Mouse (Mus musculus) hematopoietic stem cell, adult 5-6 weeks (primary cell): ENCODE data around the gene Klhl2. TPM values are rescaled to one million over a fixed set of nuclear protein-coding genes. Genes with fewer than 3 reads are reported as not detected.

ENCODE experiments used
- ATAC-seq, 2 experiments: fragments of 125-278 bp in 1 of 2; replicated peaks in 1 of 2; 2 replicates each; pipeline ENCODE4 v1.8.0; 2016 to 2017; ENCODE audit warnings: inconsistent platforms in 2 of 2, mild to moderate bottlenecking in 2 of 2, moderate number of reproducible peaks in 2 of 2, low read depth in 1 of 2, moderate TSS enrichment in 1 of 2; ENCODE audit not compliant: low FRiP score in 2 of 2, poor library complexity in 2 of 2, severe bottlenecking in 2 of 2, insufficient read depth in 1 of 2, low TSS enrichment in 1 of 2
- total RNA-seq: library from RNA; stranded (forward); fragments of 172-1452, 232-1000 nt; gene quantifications from 2 replicates; pipeline ENCODE4 v1.2.3, GENCODE M21; 2017

Gene Klhl2
- 20.2 and 21.3 TPM in 2 replicates for total RNA-seq

GRCm38 (mm10) chr8:64849897-64850541 is at the start of gene Klhl2:
Gene Klhl2, minus strand, starts transcription at chr8:64850017.
- peak; percentile 36 to 74; a peak in 3 of 4 replicates for ATAC-seq

- no peak for ATAC-seq
These were observed 48.9 kb upstream of the Klhl2 start for GRCm38 (mm10) chr8:64898710-64899109.

GRCm38 (mm10) chr8:64896731-64897130 is 46.9 kb upstream of the Klhl2 start:
- peak; percentile 100 for ATAC-seq

GRCm38 (mm10) chr8:64880619-64881200 is 30.9 kb upstream of the Klhl2 start:
- peak; percentile 17 to 42; a peak in 2 of 4 replicates for ATAC-seq

GRCm38 (mm10) chr8:64877630-64878312 is 28.0 kb upstream of the Klhl2 start:
- ATAC-seq, result no peak

- peak; percentile 94 for ATAC-seq
These were observed 21.8 kb upstream of the Klhl2 start for GRCm38 (mm10) chr8:64871469-64872165.

- no peak for ATAC-seq
These were observed 20.4 kb upstream of the Klhl2 start for GRCm38 (mm10) chr8:64870218-64870617.

- peak; percentile 34; a peak in 3 of 4 replicates for ATAC-seq
These were observed 523 bp downstream of the Klhl2 start for GRCm38 (mm10) chr8:64849091-64849896.

- no peak for ATAC-seq
These were observed 1.5 kb downstream of the Klhl2 start for GRCm38 (mm10) chr8:64848245-64848785.

- no peak for ATAC-seq
These were observed 2.2 kb downstream of the Klhl2 start for GRCm38 (mm10) chr8:64847650-64848049.

- ATAC-seq, result peak; percentile 54 to 72; a peak in 3 of 4 replicates
These were observed 2.6 kb downstream of the Klhl2 start for GRCm38 (mm10) chr8:64847241-64847640.

- ATAC-seq, result no peak
These were observed 4.5 kb downstream of the Klhl2 start for GRCm38 (mm10) chr8:64845314-64845713.

GRCm38 (mm10) chr8:64844043-64844481 is 5.8 kb downstream of the Klhl2 start:
- ATAC-seq, result peak; percentile 40 to 42; a peak in 1 of 4 replicates

- no peak for ATAC-seq
These were observed 6.6 kb downstream of the Klhl2 start for GRCm38 (mm10) chr8:64843168-64843567.

GRCm38 (mm10) chr8:64841747-64842406 is 7.9 kb downstream of the Klhl2 start:
- ATAC-seq, result no peak

GRCm38 (mm10) chr8:64839628-64840027 is 10.2 kb downstream of the Klhl2 start:
- ATAC-seq, result no peak
